Mouse (Mus musculus) layer of hippocampus, adult 6 months (tissue): ENCODE data around the gene Txndc5. TPM values are rescaled to one million over a fixed set of nuclear protein-coding genes. Genes with fewer than 3 reads are reported as not detected.

Experiments
- long read RNA-seq, 2 experiments: library from polyadenylated mRNA; unstranded; transcript quantifications; one replicate each; pipeline ENCODE4 v2.0.0; 2019 to 2020
- polyA plus RNA-seq: library from polyadenylated mRNA; unstranded; fragments of <200 nt; fragmentation: Nextera tagmentation; gene quantifications from 2 replicates; pipeline ENCODE4 v1.2.3, GENCODE M21; 2021

Txndc5 gene
- polyA plus RNA-seq, result 43.7 and 49.7 TPM in 2 replicates
- long read RNA-seq, experiment 1, transcript Txndc5-201 (10 exons, 2,843 nt), result major isoform, 134 of 157 reads
- long read RNA-seq, experiment 1, partial matches to known transcripts, result 9 of 157 reads
- long read RNA-seq, experiment 1, other reads (novel, unspliced or antisense), result 10 of 157 reads
- long read RNA-seq, experiment 2, transcript Txndc5-201 (10 exons, 2,843 nt), result major isoform, 579 of 607 reads
- long read RNA-seq, experiment 2, partial matches to known transcripts, result 11 of 607 reads
- long read RNA-seq, experiment 2, other reads (novel, unspliced or antisense), result 9 of 607 reads

GRCm38 (mm10) chr13:38528687-38529294, at the start of gene Txndc5:
Gene Txndc5, minus strand, starts transcription at chr13:38528824.

Other genes with a start within 250 kb of the Txndc5 start
- gene Bmp6, start 183.7 kb downstream of the Txndc5 start, polyA plus RNA-seq, result 1.3 and 2.3 TPM in 2 replicates
- gene Bloc1s5, start 106.3 kb upstream of the Txndc5 start, polyA plus RNA-seq, result 15.8 and 17.7 TPM in 2 replicates
- 48.6 and 48.8 TPM in 2 replicates for gene Eef1e1, start 130.2 kb upstream of the Txndc5 start, polyA plus RNA-seq